Mouse (Mus musculus): ENCODE measurements around the gene Dync1li2. TPM values are rescaled to one million over a fixed set of nuclear protein-coding genes. Genes with fewer than 3 reads are reported as not detected.
A peak's percentile ranks its signal among the peaks of the same experiment; 100 is the strongest.

Dync1li2 gene
- total and polyA plus RNA-seq, 3 experiments, result 12.7 to 22.8 (median 14.3) TPM

DNA sequence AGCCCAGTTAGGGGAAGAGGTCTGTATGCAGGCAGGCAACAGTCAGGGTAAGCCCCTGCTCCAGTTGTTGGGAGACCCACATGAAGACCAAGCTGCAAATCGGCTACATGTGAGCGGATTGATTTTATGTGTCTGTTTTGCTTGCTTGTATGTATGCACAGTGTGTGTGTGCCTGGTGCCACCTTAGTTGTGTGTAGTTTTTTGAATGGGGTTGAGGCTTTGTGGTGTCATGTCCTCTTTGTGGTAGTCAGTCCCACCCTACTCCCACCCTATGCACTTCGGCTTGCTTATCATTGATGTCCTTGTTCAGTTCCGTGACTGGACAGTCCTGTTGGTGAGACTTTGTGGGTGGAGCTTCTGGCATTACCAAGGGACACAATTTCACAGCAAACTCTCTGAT, 29.1 kb downstream of the Dync1li2 start:
- in situ Hi-C loops (cut with MboI; ENCODE audit: low pct_ligation_motif_present, low pct_unique_long_range_greater_than_20kb, low sequenced_read_pairs), result no loop called here
- H3K27me3 ChIP-seq (replicated peaks), result peaks cover 8% of the 10 kb centered on the region

DNA sequence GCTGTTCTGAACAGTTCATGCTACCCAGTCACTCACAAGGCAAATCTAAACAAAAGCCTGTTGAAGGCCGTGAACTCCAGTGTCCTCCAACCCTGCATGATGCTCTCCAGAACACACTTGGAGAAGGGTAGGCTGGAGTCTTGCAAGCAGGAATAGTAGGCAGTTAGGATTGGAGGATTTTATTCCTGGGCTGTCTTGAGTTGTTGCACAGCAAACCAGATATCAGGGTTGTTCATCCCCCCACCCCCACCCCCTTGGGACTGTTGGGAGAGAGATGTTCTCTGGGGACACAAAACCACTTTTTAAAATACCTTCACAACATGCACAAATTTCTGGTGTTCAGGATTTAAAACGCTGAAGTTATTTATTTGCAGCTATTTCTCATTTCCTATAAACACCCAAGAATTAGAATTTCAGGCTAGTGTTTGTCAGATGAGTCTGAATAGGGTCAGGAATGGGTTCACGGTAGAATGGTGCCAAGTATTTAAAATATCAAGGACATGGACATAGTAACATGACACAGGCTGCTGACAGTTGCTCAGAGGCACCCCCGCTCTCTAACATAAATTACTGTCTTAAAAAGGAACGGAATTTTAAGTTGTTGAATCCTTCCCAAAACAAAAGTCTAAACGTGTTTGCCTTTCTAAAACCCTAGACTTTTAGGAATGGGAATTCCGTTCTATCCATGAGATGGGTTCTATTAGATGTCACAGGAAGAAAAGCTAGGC, 29.9 kb downstream of the Dync1li2 start:
- peaks cover 4% of the 10 kb centered on the region for H3K9me3 ChIP-seq (replicated peaks; ENCODE audit: low read length)
- no peak overlapping the region for H3K27ac ChIP-seq (ENCODE audit: insufficient read depth, low read depth)
- peak; percentile 24 for DNase-seq (ENCODE audit: extremely low read depth)
- no peak overlapping the region for H3K4me3 ChIP-seq (replicated peaks in 1 of 3; ENCODE audit: low read depth in 2 of 3, low read length in 2 of 3, poor library complexity in 1 of 3)
- peaks cover 18 to 43% of the 10 kb centered on the region in 2 experiments for H3K4me1 ChIP-seq (ENCODE audit: control insufficient read depth in 1 of 2, insufficient read depth in 2 of 2)
- no peaks in the 10 kb centered on the region for H3K79me2 ChIP-seq (replicated peaks; ENCODE audit: control insufficient read depth, extremely low read depth, insufficient read depth, poor library complexity, severe bottlenecking)
- in situ Hi-C loops (cut with MboI; ENCODE audit: low pct_ligation_motif_present, low pct_unique_long_range_greater_than_20kb, low sequenced_read_pairs) (no loop called here), dilution Hi-C loops (cut with MboI; ENCODE audit: extremely low pct_ligation_motif_present, extremely low pct_unique_long_range_greater_than_20kb, low sequenced_read_pairs) (no loop called here)
- H3K36me3 ChIP-seq (replicated peaks in 1 of 2; ENCODE audit: control insufficient read depth in 1 of 2, insufficient read depth in 1 of 2, low read length in 1 of 2), result peaks cover 3 to 12% of the 10 kb centered on the region in 2 experiments
- no peak overlapping the region; the same call in 1 of the 2 replicates for H3K4me2 ChIP-seq (ENCODE audit: insufficient read depth, low read depth, poor library complexity, severe bottlenecking)
- no peak overlapping the region for H3K9ac ChIP-seq (ENCODE audit: insufficient read depth, low read depth)
- 0 out of 2 replicates have a peak, but pooled peaks have one; percentile 19 for TF ChIP-seq TCF12 (IDR thresholded peaks at IDR 0.05; ENCODE audit: low read depth, low read length)
- TF ChIP-seq EP300 (IDR thresholded peaks at IDR 0.05; ENCODE audit: low read length), result peak; percentile 49; the same call in 1 of the 2 replicates
- no peak for TF ChIP-seq JUN (IDR thresholded peaks at IDR 0.05; ENCODE audit: insufficient read depth, low read depth, low read length)
- TF ChIP-seq NRF1 (IDR thresholded peaks at IDR 0.05; ENCODE audit: low read depth, low read length), result no peak
- 0 out of 2 replicates have a peak, but pooled peaks have one; percentile 26 for TF ChIP-seq KAT2A (IDR thresholded peaks at IDR 0.05; ENCODE audit: insufficient replicate concordance, low read length)
- peaks cover 10% of the 10 kb centered on the region for H3K27me3 ChIP-seq (replicated peaks)

More for the DNA sequence above, 29.1 kb downstream of the Dync1li2 start:
- dilution Hi-C loops (cut with MboI; ENCODE audit: extremely low pct_ligation_motif_present, extremely low pct_unique_long_range_greater_than_20kb, low sequenced_read_pairs), result no loop called here
- no peak for DNase-seq (ENCODE audit: extremely low read depth)
- Histone ChIP-seq H3K79me2 (replicated peaks; ENCODE audit: control insufficient read depth, extremely low read depth, insufficient read depth, poor library complexity, severe bottlenecking) (no peaks in the 10 kb centered on the region), H3K9ac (ENCODE audit: insufficient read depth, low read depth) (no peak overlapping the region), H3K4me1 (ENCODE audit: control insufficient read depth in 1 of 2, insufficient read depth in 2 of 2) (peaks cover 18 to 43% of the 10 kb centered on the region in 2 experiments), H3K36me3 (replicated peaks in 1 of 2; ENCODE audit: control insufficient read depth in 1 of 2, insufficient read depth in 1 of 2, low read length in 1 of 2) (peaks cover 7 to 16% of the 10 kb centered on the region in 2 experiments), H3K27ac (ENCODE audit: insufficient read depth, low read depth) (no peak overlapping the region), H3K4me2 (ENCODE audit: insufficient read depth, low read depth, poor library complexity, severe bottlenecking) (no peak overlapping the region), H3K9me3 (replicated peaks; ENCODE audit: low read length) (peaks cover 4% of the 10 kb centered on the region), H3K4me3 (replicated peaks in 1 of 3; ENCODE audit: low read depth in 2 of 3, low read length in 2 of 3, poor library complexity in 1 of 3) (no peak overlapping the region)
- TF ChIP-seq RAD21 (IDR thresholded peaks at IDR 0.05; ENCODE audit: low read depth, low read length) (no peak), MEF2A (IDR thresholded peaks at IDR 0.05; ENCODE audit: borderline replicate concordance, low read depth, low read length) (no peak), MAZ (IDR thresholded peaks at IDR 0.05; ENCODE audit: low read depth, low read length) (no peak), SMC3 (IDR thresholded peaks at IDR 0.05; ENCODE audit: low read depth, low read length) (no peak), ZNF384 (IDR thresholded peaks at IDR 0.05; ENCODE audit: low read depth, low read length) (no peak), TCF12 (IDR thresholded peaks at IDR 0.05; ENCODE audit: low read depth, low read length) (no peak), KAT2A (IDR thresholded peaks at IDR 0.05; ENCODE audit: insufficient replicate concordance, low read length) (no peak), MXI1 (IDR thresholded peaks at IDR 0.05; ENCODE audit: low read depth, low read length) (no peak), POLR2A (IDR thresholded peaks at IDR 0.05; ENCODE audit: low read depth, low read length) (no peak), JUND (conservative IDR thresholded peaks at IDR 0.05; ENCODE audit: low read depth, low read length) (no peak), ZKSCAN1 (IDR thresholded peaks at IDR 0.05; ENCODE audit: borderline replicate concordance, low read depth, low read length) (no peak), JUN (IDR thresholded peaks at IDR 0.05; ENCODE audit: insufficient read depth, low read depth, low read length) (no peak), EP300 (IDR thresholded peaks at IDR 0.05; ENCODE audit: low read length) (no peak), NRF1 (IDR thresholded peaks at IDR 0.05; ENCODE audit: low read depth, low read length) (no peak)

Measured in CH12.LX (cell line).